Mouse (Mus musculus) bone marrow, adult 2 months (tissue): Measurements from ENCODE around the gene Isl1.

Experiments used
- CTCF ChIP-seq: fragments of 200-500 bp; IDR thresholded peaks from 2 replicates; pipeline ENCODE4 v1.5.1; 2011; ENCODE audit warnings: low read length, control low read depth; ENCODE audit not compliant: control insufficient read depth, insufficient read depth
- POLR2A ChIP-seq: fragments of 200-500 bp; IDR thresholded peaks from 2 replicates; pipeline ENCODE4 v1.6.1; 2011; ENCODE audit warnings: low read depth, mild to moderate bottlenecking, control low read depth, low read length, borderline replicate concordance; ENCODE audit not compliant: control insufficient read depth

GRCm38 (mm10) chr13:116301706-116302105, 7.8 kb downstream of the Isl1 start:
- TF ChIP-seq POLR2A = no peak
- no peak for TF ChIP-seq CTCF
